Mouse (Mus musculus) forebrain, postnatal 0 days (tissue): Measurements from ENCODE around the gene Pnpla1. TPM values are rescaled to one million over a fixed set of nuclear protein-coding genes. Genes with fewer than 3 reads are reported as not detected.

ENCODE experiments used
- ATAC-seq: fragments of 200-750 bp; cut with Nextera tagmentation; 2 replicates; pipeline ENCODE4 v1.8.0; 2017; ENCODE audit warnings: mild to moderate bottlenecking, moderate library complexity
- DNase-seq: peaks from one replicate; pipeline ENCODE4 v3.0.0-alpha.2; 2015
- H3K27ac ChIP-seq: fragments of 300-500 bp; sonication (generic); 2 replicates; pipeline ENCODE4 v1.5.1; 2014; ENCODE audit warnings: low read depth, mild to moderate bottlenecking, antibody characterized with exemption, low read length, moderate library complexity, mixed read lengths
- H3K27me3 ChIP-seq: fragments of 300-500 bp; sonication (generic); 2 replicates; pipeline ENCODE4 v1.6.1; 2014; ENCODE audit warnings: mild to moderate bottlenecking, low read length, mixed read lengths; ENCODE audit not compliant: insufficient read depth
- H3K36me3 ChIP-seq: fragments of 300-500 bp; sonication (generic); 2 replicates; pipeline ENCODE4 v1.6.1; 2014; ENCODE audit warnings: mild to moderate bottlenecking, moderate library complexity; ENCODE audit not compliant: insufficient read depth
- H3K4me1 ChIP-seq: fragments of 300-500 bp; sonication (generic); 2 replicates; pipeline ENCODE4 v1.6.1; 2014; ENCODE audit warnings: antibody characterized with exemption; ENCODE audit not compliant: insufficient read depth
- H3K4me2 ChIP-seq: fragments of 300-500 bp; sonication (generic); 2 replicates; pipeline ENCODE4 v1.6.1; 2014; ENCODE audit warnings: low read depth, mild to moderate bottlenecking, moderate library complexity
- H3K4me3 ChIP-seq: fragments of 300-500 bp; sonication (generic); 2 replicates; pipeline ENCODE4 v1.5.1; 2014; ENCODE audit warnings: low read depth, low read length, mixed read lengths
- H3K9ac ChIP-seq: fragments of 300-500 bp; sonication (generic); 2 replicates; pipeline ENCODE4 v1.6.1; 2014; ENCODE audit warnings: mild to moderate bottlenecking
- H3K9me3 ChIP-seq: fragments of 300-500 bp; sonication (generic); 2 replicates; pipeline ENCODE4 v1.6.1; 2016; ENCODE audit warnings: low read length
- CTCF ChIP-seq: sonication (generic); IDR thresholded peaks from 2 replicates; pipeline ENCODE4 v1.5.1; 2016; ENCODE audit warnings: antibody characterized with exemption, control low read depth, low read depth
- WGBS: fragments of 180-500 bp; shearing (Covaris S2); extraction: QIAGEN DNeasy Blood & Tissue Kit; methylation state at CpG from one replicate; pipeline ENCODE4 v1.1.7; 2014; 5-methylcytosine and 5-hydroxymethylcytosine counted together
- polyA plus RNA-seq: library from polyadenylated mRNA; unstranded; fragments of >200 nt; fragmentation: Nextera tagmentation; extraction: Ambion mirVana; gene quantifications from 2 replicates; pipeline ENCODE4 v1.2.1, GENCODE M21; 2015
- total RNA-seq: library from RNA; depleted of rRNA; stranded (reverse); fragments of >200 nt; gene quantifications from 2 replicates; pipeline ENCODE4 v1.2.3, GENCODE M21; 2014

Pnpla1 gene
- total and polyA plus RNA-seq, 2 experiments from 2014 or later: 0.04 TPM; not detected in 1

- no peak overlapping the region for H3K9ac ChIP-seq
- H3K4me2 ChIP-seq: no peak overlapping the region
- TF ChIP-seq CTCF: no peak
- H3K9me3 ChIP-seq: no peaks in the 10 kb centered on the region
- ATAC-seq (no peak), DNase-seq (no peak)
- no peak overlapping the region for H3K27ac ChIP-seq
- peaks cover 6% of the 10 kb centered on the region; the same call in 1 of the 2 replicates for H3K4me1 ChIP-seq
- H3K4me3 ChIP-seq: no peak overlapping the region
- 91% methylated on average over 4 of the region's 4 CpGs for WGBS
- H3K27me3 ChIP-seq: no peaks in the 10 kb centered on the region
- H3K36me3 ChIP-seq: no peaks in the 10 kb centered on the region
Observed at GRCm38 (mm10) chr17:28929369-28929768, 71.2 kb downstream of the Pnpla1 start.

GRCm38 (mm10) chr17:28930392-28931074 is 72.3 kb downstream of the Pnpla1 start:
- Histone ChIP-seq H3K36me3 (no peaks in the 10 kb centered on the region), H3K27me3 (no peaks in the 10 kb centered on the region), H3K9me3 (no peaks in the 10 kb centered on the region), H3K4me1 (peaks cover 6% of the 10 kb centered on the region; the same call in 1 of the 2 replicates), H3K4me2 (no peak overlapping the region), H3K27ac (peak overlapping the region; percentile 29; the same call in 1 of the 2 replicates), H3K4me3 (no peak overlapping the region), H3K9ac (no peak overlapping the region)
- ATAC-seq (peak; percentile 65), DNase-seq (peak; percentile 76)
- 18% methylated on average over 14 of the region's 14 CpGs for WGBS
- peak; percentile 17; the same call in 1 of the 2 replicates for TF ChIP-seq CTCF

- 92% methylated on average over 18 of the region's 18 CpGs for WGBS
- ATAC-seq (no peak), DNase-seq (no peak)
- no peaks in the 10 kb centered on the region for H3K27me3 ChIP-seq
- no peaks in the 10 kb centered on the region for H3K9me3 ChIP-seq
- peaks cover 6% of the 10 kb centered on the region; the same call in 1 of the 2 replicates for H3K4me1 ChIP-seq
- no peaks in the 10 kb centered on the region for H3K36me3 ChIP-seq
- no peak overlapping the region for H3K9ac ChIP-seq
- no peak overlapping the region for H3K4me3 ChIP-seq
- TF ChIP-seq CTCF: no peak
- no peak overlapping the region for H3K27ac ChIP-seq
- H3K4me2 ChIP-seq: no peak overlapping the region
Observed at GRCm38 (mm10) chr17:28931436-28932211, 73.4 kb downstream of the Pnpla1 start.

- WGBS: 86% methylated on average over 4 of the region's 4 CpGs
- Histone ChIP-seq H3K36me3 (no peaks in the 10 kb centered on the region), H3K27me3 (no peaks in the 10 kb centered on the region), H3K4me2 (no peak overlapping the region), H3K27ac (no peak overlapping the region), H3K9me3 (no peaks in the 10 kb centered on the region), H3K9ac (no peak overlapping the region), H3K4me1 (peaks cover 6% of the 10 kb centered on the region; the same call in 1 of the 2 replicates), H3K4me3 (no peak overlapping the region)
- ATAC-seq: no peak
- TF ChIP-seq CTCF: no peak
- DNase-seq: no peak
Observed at GRCm38 (mm10) chr17:28932274-28932673, 74.1 kb downstream of the Pnpla1 start.

GRCm38 (mm10) chr17:28934120-28934916 is 76.1 kb downstream of the Pnpla1 start:
- DNase-seq: no peak
- TF ChIP-seq CTCF: no peak
- H3K4me2 ChIP-seq: no peak overlapping the region
- H3K27me3 ChIP-seq: no peaks in the 10 kb centered on the region
- ATAC-seq: no peak
- no peak overlapping the region for H3K27ac ChIP-seq
- 69% methylated on average over 19 of the region's 19 CpGs for WGBS
- H3K4me3 ChIP-seq: no peak overlapping the region
- no peaks in the 10 kb centered on the region for H3K9me3 ChIP-seq
- H3K9ac ChIP-seq: no peak overlapping the region
- H3K4me1 ChIP-seq: peaks cover 6% of the 10 kb centered on the region; the same call in 1 of the 2 replicates
- H3K36me3 ChIP-seq: no peaks in the 10 kb centered on the region

GRCm38 (mm10) chr17:28936133-28936532 is 77.9 kb downstream of the Pnpla1 start:
- WGBS: 93% methylated on average over 7 of the region's 7 CpGs
- H3K9me3 ChIP-seq: no peaks in the 10 kb centered on the region
- TF ChIP-seq CTCF: no peak

More at GRCm38 (mm10) chr17:28936133-28936532, 77.9 kb downstream of the Pnpla1 start:
- H3K4me2 ChIP-seq: no peak overlapping the region
- DNase-seq (no peak), ATAC-seq (no peak)
- H3K27me3 ChIP-seq: no peaks in the 10 kb centered on the region
- H3K27ac ChIP-seq: no peak overlapping the region
- H3K4me3 ChIP-seq: no peak overlapping the region
- no peak overlapping the region for H3K9ac ChIP-seq
- no peaks in the 10 kb centered on the region for H3K36me3 ChIP-seq
- H3K4me1 ChIP-seq: no peaks in the 10 kb centered on the region
